8 mouse cellular contexts compared by ENCODE assay signal in genomic region chr15:30172391-30173281, GRCm38 (mm10). TPM values are rescaled to one million over a fixed set of nuclear protein-coding genes. Genes with fewer than 3 reads are reported as not detected.
A peak's percentile ranks its signal among the peaks of the same experiment; 100 is the strongest.
DNase-seq lines count a peak whose midpoint lies in the region; ATAC-seq and TF ChIP-seq lines count a peak whose summit lies in the region.

Ctnnd2 (plus strand) TSS chr15:30172593.

- intact Hi-C loops in gastrocnemius, postnatal 36 days (cut with DNase I) = no loop called here

- H3K27ac ChIP-seq in heart, embryonic 11.5 days (ENCODE audit: low read depth, low read length) = no peak within 1 kb of the TSS
- H3K27ac ChIP-seq in kidney, embryonic 16.5 days (ENCODE audit: low read length) = no peak within 1 kb of the TSS
- no peak within 1 kb of the TSS for H3K27ac ChIP-seq in limb, embryonic 15.5 days
- peak within 1 kb of the TSS; percentile 92 for H3K27ac ChIP-seq in midbrain, postnatal 0 days (ENCODE audit: low read depth, low read length)

- H3K9ac ChIP-seq in heart, embryonic 11.5 days (ENCODE audit: low read depth, low read length) = peak within 1 kb of the TSS; percentile 58; the same call in 1 of the 2 replicates
- H3K9ac ChIP-seq in kidney, embryonic 16.5 days (replicated peaks; ENCODE audit: low read length) = peak within 1 kb of the TSS; percentile 57
- H3K9ac ChIP-seq in limb, embryonic 15.5 days = peak within 1 kb of the TSS; percentile 35; the same call in 1 of the 2 replicates
- peak within 1 kb of the TSS; percentile 81 for H3K9ac ChIP-seq in midbrain, postnatal 0 days (replicated peaks; ENCODE audit: low read length, poor library complexity, severe bottlenecking)

- no peaks in the 10 kb centered on the region for H3K4me1 ChIP-seq in heart, embryonic 11.5 days (ENCODE audit: control insufficient read depth, insufficient read depth, low read length)
- H3K4me1 ChIP-seq in kidney, embryonic 16.5 days (ENCODE audit: insufficient read depth, low read length) = peaks cover 12% of the 10 kb centered on the region
- peaks cover 14% of the 10 kb centered on the region for H3K4me1 ChIP-seq in limb, embryonic 15.5 days
- H3K4me1 ChIP-seq in midbrain, postnatal 0 days (ENCODE audit: insufficient read depth, low read length) = no peaks in the 10 kb centered on the region

- peak within 1 kb of the TSS; percentile 99 for H3K4me2 ChIP-seq in heart, embryonic 11.5 days
- H3K4me2 ChIP-seq in kidney, embryonic 16.5 days (replicated peaks; ENCODE audit: low read depth, low read length) = peak within 1 kb of the TSS; percentile 95
- peak within 1 kb of the TSS; percentile 98 for H3K4me2 ChIP-seq in limb, embryonic 15.5 days
- H3K4me2 ChIP-seq in midbrain, postnatal 0 days (ENCODE audit: low read depth, low read length, poor library complexity, severe bottlenecking) = peak within 1 kb of the TSS; percentile 59

- peak; percentile 23 for DNase-seq in gastrocnemius, postnatal 10 days
- DNase-seq in gastrocnemius, postnatal 36 days = no peak
- peak; percentile 91 for DNase-seq in midbrain, postnatal 0 days (ENCODE audit: low spot score)
- peak; percentile 2 for DNase-seq in thymus, postnatal 0 days (ENCODE audit: low spot score)

- 0 out of 2 replicates have a peak, but pooled peaks have one; percentile 4 for TF ChIP-seq CTCF in midbrain, postnatal 0 days (IDR thresholded peaks at IDR 0.05)

- no peaks in the 10 kb centered on the region for H3K36me3 ChIP-seq in heart, embryonic 11.5 days (ENCODE audit: control insufficient read depth, insufficient read depth, low read length)
- no peaks in the 10 kb centered on the region for H3K36me3 ChIP-seq in kidney, embryonic 16.5 days (ENCODE audit: insufficient read depth, low read length)
- no peaks in the 10 kb centered on the region for H3K36me3 ChIP-seq in limb, embryonic 15.5 days
- no peaks in the 10 kb centered on the region for H3K36me3 ChIP-seq in midbrain, postnatal 0 days (ENCODE audit: insufficient read depth, low read length)

- peak; percentile 63 for ATAC-seq in common myeloid progenitor, adult 5-6 weeks (replicated peaks; ENCODE audit: low read depth, poor library complexity, severe bottlenecking)
- peak; percentile 71 for ATAC-seq in heart, embryonic 11.5 days (replicated peaks; ENCODE audit: insufficient number of reproducible peaks, low FRiP score, low TSS enrichment)
- peak; percentile 93 for ATAC-seq in kidney, embryonic 16.5 days (ENCODE audit: low FRiP score, low TSS enrichment)
- peak; percentile 69; the same call in 1 of the 2 replicates for ATAC-seq in limb, embryonic 15.5 days (ENCODE audit: insufficient number of reproducible peaks, low FRiP score, low TSS enrichment, low read depth)
- peak; percentile 90 for ATAC-seq in midbrain, postnatal 0 days (ENCODE audit: low FRiP score)

- WGBS in heart, embryonic 11.5 days (ENCODE audit: insufficient replicate concordance) = under 1% methylated on average over 102 of the region's 136 CpGs
- WGBS in kidney, embryonic 16.5 days = under 1% methylated on average over 85 of the region's 136 CpGs
- WGBS in limb, embryonic 15.5 days = under 1% methylated on average over 116 of the region's 136 CpGs
- WGBS in midbrain, postnatal 0 days = under 1% methylated on average over 116 of the region's 136 CpGs

- H3K9me3 ChIP-seq in heart, embryonic 11.5 days (replicated peaks; ENCODE audit: control insufficient read depth, low read length) = no peaks in the 10 kb centered on the region
- no peaks in the 10 kb centered on the region for H3K9me3 ChIP-seq in kidney, embryonic 16.5 days (ENCODE audit: low read length)
- no peaks in the 10 kb centered on the region for H3K9me3 ChIP-seq in limb, embryonic 15.5 days
- H3K9me3 ChIP-seq in midbrain, postnatal 0 days (ENCODE audit: low read length) = no peaks in the 10 kb centered on the region

- H3K4me3 ChIP-seq in heart, embryonic 11.5 days (ENCODE audit: low read depth, low read length) = peak within 1 kb of the TSS; percentile 72
- H3K4me3 ChIP-seq in kidney, embryonic 16.5 days (ENCODE audit: low read length) = peak within 1 kb of the TSS; percentile 69
- peak within 1 kb of the TSS; percentile 66 for H3K4me3 ChIP-seq in limb, embryonic 15.5 days
- peak within 1 kb of the TSS; percentile 67 for H3K4me3 ChIP-seq in midbrain, postnatal 0 days (ENCODE audit: low read depth, low read length)

- peaks cover 22% of the 10 kb centered on the region for H3K27me3 ChIP-seq in heart, embryonic 11.5 days (ENCODE audit: control insufficient read depth, insufficient read depth, low read length)
- peaks cover 52% of the 10 kb centered on the region for H3K27me3 ChIP-seq in kidney, embryonic 16.5 days (ENCODE audit: insufficient read depth, low read length)
- H3K27me3 ChIP-seq in limb, embryonic 15.5 days = peaks cover 47% of the 10 kb centered on the region
- H3K27me3 ChIP-seq in midbrain, postnatal 0 days (ENCODE audit: insufficient read depth, low read length) = no peaks in the 10 kb centered on the region

RNA-seq across cellular contexts. Expression of gene Ctnnd2, which starts in this region (rescaled TPM):
- under 1 TPM; 0.63 to 0.94 TPM for total RNA-seq in gastrocnemius, postnatal 10 days (2021)
- total RNA-seq in gastrocnemius, postnatal 36 days (2021) = not detected
- total RNA-seq in common myeloid progenitor, adult 5-6 weeks (2017) = 0.68 and 0.73 TPM in 2 replicates
- 2.0 and 2.1 TPM in 2 replicates for polyA plus RNA-seq in heart, embryonic 11.5 days (2014; fragmentation: Nextera tagmentation; extraction: Ambion mirVana)
- 3.6 and 3.9 TPM in 2 replicates for polyA plus RNA-seq in kidney, embryonic 16.5 days (2015; fragmentation: Nextera tagmentation; extraction: Ambion mirVana)
- polyA plus RNA-seq in limb, embryonic 15.5 days (2015; fragmentation: Nextera tagmentation; extraction: Ambion mirVana) = 1.7 and 1.8 TPM in 2 replicates
- 177 and 178 TPM in 2 replicates for total RNA-seq in midbrain, postnatal 0 days (2014; rRNA removed)
- 82.5 and 89.0 TPM in 2 replicates for polyA plus RNA-seq in midbrain, postnatal 0 days (2015; fragmentation: Nextera tagmentation; extraction: Ambion mirVana)
- polyA plus RNA-seq in thymus, postnatal 0 days (2015; fragmentation: Nextera tagmentation; extraction: Ambion mirVana) = 2.2 and 2.4 TPM in 2 replicates

Comparison
In these comparisons a context has a peak if more than half of its experiments do, and no peak if none do; other contexts are left out.
1. RNA of gene Ctnnd2 (total RNA-seq): 177 to 178 TPM in midbrain, postnatal 0 days; 0.63 to 0.94 TPM in gastrocnemius, postnatal 10 days, 0.68 to 0.73 TPM in common myeloid progenitor, adult 5-6 weeks and not detected in gastrocnemius, postnatal 36 days; every median in the first group is over 10 times any median in the second.
2. RNA of gene Ctnnd2 (polyA plus RNA-seq): 82.5 to 89.0 TPM in midbrain, postnatal 0 days; 3.6 to 3.9 TPM in kidney, embryonic 16.5 days, 2.2 to 2.4 TPM in thymus, postnatal 0 days, 2.0 to 2.1 TPM in heart, embryonic 11.5 days and 1.7 to 1.8 TPM in limb, embryonic 15.5 days; every median in the first group is over 10 times any median in the second.
3. Peak in DNase-seq in gastrocnemius, postnatal 10 days; RNA of the gene not detected or under 1 TPM.
4. Peak in ATAC-seq in common myeloid progenitor, adult 5-6 weeks; RNA of the gene not detected or under 1 TPM.
5. DNase-seq: peak in midbrain, postnatal 0 days (single experiment) and thymus, postnatal 0 days (single experiment); none in gastrocnemius, postnatal 36 days (0 of 2).
6. Peak in every context shown above with its lines, with median percentiles within 50 percentile points of each other: ATAC-seq, H3K4me2 ChIP-seq, H3K4me3 ChIP-seq and H3K9ac ChIP-seq.